Mouse (Mus musculus): ENCODE measurements around the gene Rab11fip3. TPM values are rescaled to one million over a fixed set of nuclear protein-coding genes. Genes with fewer than 3 reads are reported as not detected.

Rab11fip3 gene
- polyA plus RNA-seq, 1 experiment from 2014 or later: 36.3 TPM

- Histone ChIP-seq H3K4me3 (no peak overlapping the region), H3K4me1 (no peaks in the 10 kb centered on the region), H3K27ac (replicated peaks) (no peak overlapping the region), H3K9ac (replicated peaks) (no peak overlapping the region; the same call in 1 of the 2 replicates), H3K9me3 (no peaks in the 10 kb centered on the region), H3K4me2 (replicated peaks) (no peak overlapping the region), H3K36me3 (peaks cover 46% of the 10 kb centered on the region), H3K27me3 (no peaks in the 10 kb centered on the region)
- 90% methylated on average over 15 of the region's 15 CpGs for WGBS
- no peak for ATAC-seq (replicated peaks)
Measured at GRCm38 (mm10) chr17:26004711-26005110, 64.6 kb downstream of the Rab11fip3 start.

- Histone ChIP-seq H3K36me3 (peaks cover 47% of the 10 kb centered on the region), H3K9ac (replicated peaks) (no peak overlapping the region), H3K27me3 (no peaks in the 10 kb centered on the region), H3K9me3 (no peaks in the 10 kb centered on the region), H3K4me1 (no peaks in the 10 kb centered on the region), H3K4me3 (no peak overlapping the region), H3K27ac (replicated peaks) (no peak overlapping the region), H3K4me2 (replicated peaks) (no peak overlapping the region)
- ATAC-seq (replicated peaks): no peak
- WGBS: 91% methylated on average over 2 of the region's 2 CpGs
Measured at GRCm38 (mm10) chr17:26003864-26004263, 65.5 kb downstream of the Rab11fip3 start.

GRCm38 (mm10) chr17:25998425-25998824 lies 70.9 kb downstream of the Rab11fip3 start:
- WGBS: 94% methylated on average over 11 of the region's 11 CpGs
- H3K4me1 ChIP-seq: no peaks in the 10 kb centered on the region
- H3K9me3 ChIP-seq: no peaks in the 10 kb centered on the region
- H3K9ac ChIP-seq (replicated peaks): no peak overlapping the region
- H3K27me3 ChIP-seq: no peaks in the 10 kb centered on the region
- H3K27ac ChIP-seq (replicated peaks): no peak overlapping the region
- ATAC-seq (replicated peaks): no peak
- H3K4me3 ChIP-seq: no peak overlapping the region
- H3K36me3 ChIP-seq: peaks cover 54% of the 10 kb centered on the region
- H3K4me2 ChIP-seq (replicated peaks): no peak overlapping the region

GRCm38 (mm10) chr17:25993489-25993888 lies 75.9 kb downstream of the Rab11fip3 start:
- ATAC-seq (replicated peaks): no peak
- Histone ChIP-seq H3K4me1 (no peaks in the 10 kb centered on the region), H3K4me3 (no peak overlapping the region), H3K27me3 (no peaks in the 10 kb centered on the region), H3K27ac (replicated peaks) (no peak overlapping the region), H3K9ac (replicated peaks) (no peak overlapping the region), H3K9me3 (no peaks in the 10 kb centered on the region), H3K36me3 (peaks cover 81% of the 10 kb centered on the region), H3K4me2 (replicated peaks) (no peak overlapping the region)
- 96% methylated on average over 3 of the region's 3 CpGs for WGBS

GRCm38 (mm10) chr17:25992274-25992673 lies 77.1 kb downstream of the Rab11fip3 start:
- WGBS: 96% methylated on average over 4 of the region's 4 CpGs
- H3K4me2 ChIP-seq (replicated peaks): no peak overlapping the region
- no peaks in the 10 kb centered on the region for H3K27me3 ChIP-seq
- no peak overlapping the region for H3K27ac ChIP-seq (replicated peaks)
- H3K9me3 ChIP-seq: no peaks in the 10 kb centered on the region
- no peak for ATAC-seq (replicated peaks)
- no peak overlapping the region for H3K9ac ChIP-seq (replicated peaks)
- H3K4me3 ChIP-seq: no peak overlapping the region
- no peaks in the 10 kb centered on the region for H3K4me1 ChIP-seq
- H3K36me3 ChIP-seq: peaks cover 68% of the 10 kb centered on the region

GRCm38 (mm10) chr17:25990331-25990730 lies 79.0 kb downstream of the Rab11fip3 start:
- Histone ChIP-seq H3K9me3 (no peaks in the 10 kb centered on the region), H3K36me3 (peaks cover 59% of the 10 kb centered on the region), H3K4me2 (replicated peaks) (no peak overlapping the region), H3K9ac (replicated peaks) (no peak overlapping the region), H3K4me1 (peaks cover 8% of the 10 kb centered on the region; the same call in 1 of the 2 replicates), H3K4me3 (no peak overlapping the region), H3K27ac (replicated peaks) (no peak overlapping the region), H3K27me3 (no peaks in the 10 kb centered on the region)
- no peak for ATAC-seq (replicated peaks)
- WGBS: 91% methylated on average over 5 of the region's 5 CpGs

GRCm38 (mm10) chr17:25985306-25986294 lies 83.8 kb downstream of the Rab11fip3 start, which contains the start of gene Capn15:
TSS of gene Capn15 (minus strand) at chr17:25985796.
- peak; percentile 100 for ATAC-seq (replicated peaks)
- WGBS: under 1% methylated on average over 91 of the region's 91 CpGs
- H3K9ac ChIP-seq (replicated peaks): peak within 1 kb of the TSS; percentile 90
- H3K4me2 ChIP-seq (replicated peaks): peak within 1 kb of the TSS; percentile 85
- peaks cover 16% of the 10 kb centered on the region for H3K36me3 ChIP-seq
- no peaks in the 10 kb centered on the region for H3K27me3 ChIP-seq
- H3K9me3 ChIP-seq: no peaks in the 10 kb centered on the region
- peak within 1 kb of the TSS; percentile 91 for H3K4me3 ChIP-seq
- peak within 1 kb of the TSS; percentile 86 for H3K27ac ChIP-seq (replicated peaks)
- H3K4me1 ChIP-seq: peaks cover 33% of the 10 kb centered on the region

- WGBS: 10% methylated on average over 17 of the region's 17 CpGs
- Histone ChIP-seq H3K9ac (replicated peaks) (peak overlapping the region; percentile 90), H3K4me1 (peaks cover 33% of the 10 kb centered on the region), H3K9me3 (no peaks in the 10 kb centered on the region), H3K27me3 (no peaks in the 10 kb centered on the region), H3K4me3 (peak overlapping the region; percentile 91), H3K27ac (replicated peaks) (peak overlapping the region; percentile 86), H3K4me2 (replicated peaks) (peak overlapping the region; percentile 85), H3K36me3 (peaks cover 7% of the 10 kb centered on the region; the same call in 1 of the 2 replicates)
- no peak for ATAC-seq (replicated peaks)
Measured at GRCm38 (mm10) chr17:25984556-25985305, 84.6 kb downstream of the Rab11fip3 start.

GRCm38 (mm10) chr17:25984066-25984465 lies 85.3 kb downstream of the Rab11fip3 start:
- WGBS: 100% methylated on average over 1 of the region's 1 CpGs
- ATAC-seq (replicated peaks): no peak
- Histone ChIP-seq H3K9me3 (no peaks in the 10 kb centered on the region), H3K4me3 (peak overlapping the region; percentile 91), H3K9ac (replicated peaks) (no peak overlapping the region), H3K36me3 (0 out of 2 replicates have a peak, but pooled peaks cover 2% of the 10 kb centered on the region), H3K27me3 (no peaks in the 10 kb centered on the region), H3K27ac (replicated peaks) (no peak overlapping the region), H3K4me2 (replicated peaks) (peak overlapping the region; percentile 85), H3K4me1 (peaks cover 33% of the 10 kb centered on the region)

- Histone ChIP-seq H3K27ac (replicated peaks) (no peak overlapping the region), H3K9me3 (no peaks in the 10 kb centered on the region), H3K27me3 (no peaks in the 10 kb centered on the region), H3K4me3 (no peak overlapping the region), H3K9ac (replicated peaks) (no peak overlapping the region), H3K36me3 (no peaks in the 10 kb centered on the region), H3K4me1 (peaks cover 33% of the 10 kb centered on the region), H3K4me2 (replicated peaks) (no peak overlapping the region)
- ATAC-seq (replicated peaks): no peak
- 95% methylated on average over 3 of the region's 3 CpGs for WGBS
Measured at GRCm38 (mm10) chr17:25982913-25983312, 86.4 kb downstream of the Rab11fip3 start.

- H3K27ac ChIP-seq (replicated peaks): no peak overlapping the region
- H3K36me3 ChIP-seq: no peaks in the 10 kb centered on the region
- no peak overlapping the region for H3K9ac ChIP-seq (replicated peaks)
- H3K9me3 ChIP-seq: no peaks in the 10 kb centered on the region
- H3K4me3 ChIP-seq: no peak overlapping the region
- H3K27me3 ChIP-seq: no peaks in the 10 kb centered on the region
- H3K4me1 ChIP-seq: peaks cover 24% of the 10 kb centered on the region
- no peak overlapping the region for H3K4me2 ChIP-seq (replicated peaks)
- ATAC-seq (replicated peaks): no peak
- 82% methylated on average over 5 of the region's 5 CpGs for WGBS
Measured at GRCm38 (mm10) chr17:25980854-25981253, 88.5 kb downstream of the Rab11fip3 start.
